Comparison of ENCODE assay signal across 23 mouse cellular contexts in the genomic region with DNA sequence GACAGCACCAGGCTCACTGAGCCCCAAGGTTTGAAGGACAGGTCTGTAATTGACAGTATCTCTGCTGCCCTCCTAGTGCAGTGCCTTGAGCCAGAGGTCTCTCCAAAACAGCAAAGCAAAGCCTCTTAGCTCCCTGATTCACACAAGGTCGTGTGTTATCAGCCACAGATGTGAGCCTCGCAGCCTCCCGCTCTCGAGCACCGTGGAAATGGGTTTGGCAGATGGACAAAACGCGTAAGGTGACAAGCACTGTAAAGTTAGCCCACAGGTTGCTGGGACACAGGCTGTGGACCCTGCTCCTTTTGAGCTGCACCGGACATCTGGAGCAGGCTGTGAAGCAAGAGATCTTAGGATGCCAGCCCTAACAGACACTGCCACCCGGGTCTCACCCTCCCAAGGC.
DNase-seq lines count a peak whose midpoint lies in the region; ATAC-seq lines count a peak whose summit lies in the region.
"Had no signal": no experiment of that assay in that cellular context is flagged by ENCODE, and none has a peak within 500 bp of the region (broad histone marks: within the 10 kb centered on the region; RNA-seq: fewer than 3 reads in every experiment).

No protein-coding gene starts in this region.

- WGBS in heart, embryonic 11.5 days (ENCODE audit: insufficient replicate concordance), result 47% methylated on average over 9 of the region's 9 CpGs
- WGBS in midbrain, embryonic 10.5 days, result 53% methylated on average over 9 of the region's 9 CpGs
- 41% methylated on average over 9 of the region's 9 CpGs for WGBS in midbrain, embryonic 13.5 days
- WGBS in midbrain, embryonic 12.5 days, result 40% methylated on average over 9 of the region's 9 CpGs
- WGBS in midbrain, embryonic 16.5 days, result 40% methylated on average over 9 of the region's 9 CpGs

- H3K36me3 ChIP-seq in heart, embryonic 11.5 days (ENCODE audit: control insufficient read depth, insufficient read depth, low read length), result no peaks in the 10 kb centered on the region
- H3K36me3 ChIP-seq in midbrain, embryonic 10.5 days, result no peaks in the 10 kb centered on the region
- H3K36me3 ChIP-seq in midbrain, embryonic 13.5 days, result no peaks in the 10 kb centered on the region
- H3K36me3 ChIP-seq in midbrain, embryonic 12.5 days, result no peaks in the 10 kb centered on the region
- no peaks in the 10 kb centered on the region for H3K36me3 ChIP-seq in midbrain, embryonic 16.5 days (ENCODE audit: control insufficient read depth, insufficient read depth, low read length)
- H3K36me3 ChIP-seq: embryonic facial prominence, embryonic 10.5 days; embryonic facial prominence, embryonic 12.5 days; forebrain, embryonic 15.5 days; G1E had no signal

- no peak overlapping the region for H3K27ac ChIP-seq in heart, embryonic 11.5 days (ENCODE audit: low read depth, low read length)
- peak overlapping the region; percentile 38; the same call in 1 of the 2 replicates for H3K27ac ChIP-seq in midbrain, embryonic 10.5 days (replicated peaks)
- no peak overlapping the region for H3K27ac ChIP-seq in midbrain, embryonic 13.5 days
- no peak overlapping the region for H3K27ac ChIP-seq in midbrain, embryonic 12.5 days (replicated peaks)
- no peak overlapping the region for H3K27ac ChIP-seq in midbrain, embryonic 16.5 days (ENCODE audit: low read length)
- H3K27ac ChIP-seq: embryonic facial prominence, embryonic 10.5 days; embryonic facial prominence, embryonic 12.5 days; forebrain, embryonic 13.5 days; forebrain, embryonic 15.5 days had no signal

- no peaks in the 10 kb centered on the region for H3K9me3 ChIP-seq in heart, embryonic 11.5 days (replicated peaks; ENCODE audit: control insufficient read depth, low read length)
- H3K9me3 ChIP-seq in midbrain, embryonic 10.5 days (replicated peaks), result no peaks in the 10 kb centered on the region
- H3K9me3 ChIP-seq in midbrain, embryonic 13.5 days, result no peaks in the 10 kb centered on the region
- H3K9me3 ChIP-seq in midbrain, embryonic 12.5 days, result no peaks in the 10 kb centered on the region
- no peaks in the 10 kb centered on the region for H3K9me3 ChIP-seq in midbrain, embryonic 16.5 days (replicated peaks; ENCODE audit: control insufficient read depth, low read length, poor library complexity, severe bottlenecking)
- H3K9me3 ChIP-seq: embryonic facial prominence, embryonic 10.5 days; embryonic facial prominence, embryonic 12.5 days; forebrain, embryonic 13.5 days; forebrain, embryonic 15.5 days; G1E had no signal

- peak; percentile 80 for DNase-seq in heart, adult 11 months
- peak; percentile 33 for DNase-seq in midbrain, embryonic 10.5 days (ENCODE audit: low spot score)
- DNase-seq: adrenal gland, adult 8-10 months; adrenal gland, postnatal 14 days; adrenal gland, postnatal 36 days; B cell, adult 2 months; cerebellum, adult 11-12 months; cerebellum, adult 2 months; cerebellum, adult 9-10 months; cerebellum, postnatal 25 days had no signal

- no peak overlapping the region for H3K9ac ChIP-seq in heart, embryonic 11.5 days (ENCODE audit: low read depth, low read length)
- no peak overlapping the region for H3K9ac ChIP-seq in midbrain, embryonic 13.5 days (replicated peaks)
- H3K9ac ChIP-seq in midbrain, embryonic 12.5 days (replicated peaks), result no peak overlapping the region
- H3K9ac ChIP-seq in midbrain, embryonic 16.5 days (ENCODE audit: low read depth, low read length), result no peak overlapping the region
- H3K9ac ChIP-seq: embryonic facial prominence, embryonic 12.5 days; forebrain, embryonic 13.5 days; forebrain, embryonic 15.5 days had no signal

- no peak overlapping the region for H3K4me2 ChIP-seq in heart, embryonic 11.5 days
- H3K4me2 ChIP-seq in midbrain, embryonic 13.5 days (replicated peaks), result no peak overlapping the region
- peak overlapping the region; percentile 9 for H3K4me2 ChIP-seq in midbrain, embryonic 12.5 days (replicated peaks)
- H3K4me2 ChIP-seq in midbrain, embryonic 16.5 days (ENCODE audit: low read length), result no peak overlapping the region
- H3K4me2 ChIP-seq: embryonic facial prominence, embryonic 12.5 days; forebrain, embryonic 13.5 days; forebrain, embryonic 15.5 days had no signal

- H3K4me1 ChIP-seq in heart, embryonic 11.5 days (ENCODE audit: control insufficient read depth, insufficient read depth, low read length), result no peaks in the 10 kb centered on the region
- H3K4me1 ChIP-seq in midbrain, embryonic 10.5 days, result peaks cover 21% of the 10 kb centered on the region
- peaks cover 20% of the 10 kb centered on the region for H3K4me1 ChIP-seq in midbrain, embryonic 13.5 days (replicated peaks)
- H3K4me1 ChIP-seq in midbrain, embryonic 12.5 days, result peaks cover 11% of the 10 kb centered on the region; the same call in 1 of the 2 replicates
- 0 out of 2 replicates have a peak, but pooled peaks cover 2% of the 10 kb centered on the region for H3K4me1 ChIP-seq in midbrain, embryonic 16.5 days (ENCODE audit: control insufficient read depth, insufficient read depth, low read length)

- no peak for ATAC-seq in heart, embryonic 11.5 days (replicated peaks; ENCODE audit: insufficient number of reproducible peaks, low FRiP score, low TSS enrichment)
- ATAC-seq in midbrain, embryonic 13.5 days, result no peak
- ATAC-seq in midbrain, embryonic 12.5 days (ENCODE audit: low FRiP score, low read depth), result no peak
- ATAC-seq in midbrain, embryonic 16.5 days, result no peak
- ATAC-seq: activated CD4-positive, CD25-positive, alpha-beta regulatory T cell, adult 4 months; CD4-positive, CD25-positive, alpha-beta regulatory T cell, adult 4 months; forebrain, embryonic 15.5 days; Patski had no signal

- no peak overlapping the region for H3K4me3 ChIP-seq in heart, embryonic 11.5 days (ENCODE audit: low read depth, low read length)
- H3K4me3 ChIP-seq in midbrain, embryonic 10.5 days, result no peak overlapping the region
- H3K4me3 ChIP-seq in midbrain, embryonic 13.5 days (replicated peaks), result no peak overlapping the region
- H3K4me3 ChIP-seq in midbrain, embryonic 12.5 days, result no peak overlapping the region
- no peak overlapping the region for H3K4me3 ChIP-seq in midbrain, embryonic 16.5 days (ENCODE audit: low read depth, low read length)
- H3K4me3 ChIP-seq: embryonic facial prominence, embryonic 10.5 days; embryonic facial prominence, embryonic 12.5 days; forebrain, embryonic 13.5 days; forebrain, embryonic 15.5 days had no signal

- peaks cover 10% of the 10 kb centered on the region for H3K27me3 ChIP-seq in heart, embryonic 11.5 days (ENCODE audit: control insufficient read depth, insufficient read depth, low read length)
- H3K27me3 ChIP-seq in midbrain, embryonic 10.5 days (ENCODE audit: low read depth, poor library complexity, severe bottlenecking), result peaks cover 14% of the 10 kb centered on the region; the same call in 1 of the 2 replicates
- H3K27me3 ChIP-seq in midbrain, embryonic 13.5 days, result peaks cover 16% of the 10 kb centered on the region; the same call in 1 of the 2 replicates
- H3K27me3 ChIP-seq in midbrain, embryonic 12.5 days, result peaks cover 27% of the 10 kb centered on the region
- no peaks in the 10 kb centered on the region for H3K27me3 ChIP-seq in midbrain, embryonic 16.5 days (ENCODE audit: control insufficient read depth, insufficient read depth, low read depth, low read length)
- H3K27me3 ChIP-seq: CH12.LX; embryonic facial prominence, embryonic 12.5 days; forebrain, embryonic 15.5 days; Patski had no signal
